Mouse (Mus musculus): ENCODE measurements around the gene Ophn1. TPM values are rescaled to one million over a fixed set of nuclear protein-coding genes. Genes with fewer than 3 reads are reported as not detected.
A peak's percentile ranks its signal among the peaks of the same experiment; 100 is the strongest.

Gene Ophn1
- polyA plus RNA-seq, 1 experiment: 2.7 TPM

DNA sequence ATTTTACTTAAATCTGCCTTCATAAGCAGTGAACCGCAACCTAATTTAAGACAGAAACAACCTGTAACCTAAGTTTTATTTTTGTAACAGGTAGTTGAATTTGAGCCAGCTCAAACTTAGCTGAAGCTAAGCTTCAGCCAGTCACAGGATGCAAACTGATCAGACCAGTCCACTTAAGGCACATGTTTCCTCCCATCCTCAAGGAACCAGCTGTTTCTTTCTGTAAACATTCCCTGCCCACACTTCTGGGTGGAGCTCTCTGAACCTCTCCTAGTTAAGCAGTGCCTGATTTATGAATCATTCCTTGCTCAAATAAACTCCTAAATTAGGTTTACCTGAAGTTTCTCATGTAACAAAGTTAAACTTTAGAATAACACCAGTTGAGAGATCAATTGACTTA, 54.8 kb downstream of the Ophn1 start:
- Histone ChIP-seq H3K36me3 (ENCODE audit: control insufficient read depth, insufficient read depth, low read length) (no peaks in the 10 kb centered on the region), H3K27me3 (replicated peaks; ENCODE audit: control insufficient read depth, insufficient read depth, low read length) (no peaks in the 10 kb centered on the region), H3K4me1 (ENCODE audit: control insufficient read depth, insufficient read depth, low read length) (no peaks in the 10 kb centered on the region), H3K27ac (ENCODE audit: insufficient read depth, low read depth, low read length) (no peak overlapping the region), H3K4me3 (ENCODE audit: insufficient read depth, low read depth, low read length) (no peak overlapping the region)
- WGBS: 79% methylated on average over 1 of the region's 1 CpGs
- DNase-seq: no peak
- TF ChIP-seq POLR2A (IDR thresholded peaks at IDR 0.05; ENCODE audit: low read depth, low read length) (no peak), CTCF (conservative IDR thresholded peaks at IDR 0.05; ENCODE audit: insufficient read depth, insufficient read length, low read depth, low read length) (no peak)

DNA sequence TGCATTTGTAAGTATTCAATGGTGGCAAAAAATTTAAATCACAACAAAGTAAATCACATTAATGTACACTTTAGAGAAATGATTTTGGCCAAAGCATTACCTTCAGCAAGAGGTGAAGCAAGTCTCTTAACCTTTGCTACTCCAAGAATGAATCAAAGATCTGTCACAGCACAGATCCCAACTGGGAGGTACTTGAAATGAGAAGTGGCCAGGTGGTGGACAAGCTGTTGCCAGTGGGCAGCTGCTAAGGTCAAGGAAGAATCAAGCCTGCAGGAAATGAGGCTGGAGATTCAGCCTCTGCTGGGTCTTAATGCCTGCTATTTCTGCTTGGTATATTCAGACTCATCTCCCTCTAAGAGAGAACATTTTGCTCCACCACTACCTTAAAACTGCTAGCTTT, 87.0 kb downstream of the Ophn1 start:
- H3K27me3 ChIP-seq (replicated peaks; ENCODE audit: control insufficient read depth, insufficient read depth, low read length): no peaks in the 10 kb centered on the region
- no peak for DNase-seq
- TF ChIP-seq POLR2A (IDR thresholded peaks at IDR 0.05; ENCODE audit: low read depth, low read length): no peak
- TF ChIP-seq CTCF (conservative IDR thresholded peaks at IDR 0.05; ENCODE audit: insufficient read depth, insufficient read length, low read depth, low read length): no peak
- H3K4me3 ChIP-seq (ENCODE audit: insufficient read depth, low read depth, low read length): no peak overlapping the region
- H3K27ac ChIP-seq (ENCODE audit: insufficient read depth, low read depth, low read length): no peak overlapping the region
- H3K4me1 ChIP-seq (ENCODE audit: control insufficient read depth, insufficient read depth, low read length): no peaks in the 10 kb centered on the region
- no peaks in the 10 kb centered on the region for H3K36me3 ChIP-seq (ENCODE audit: control insufficient read depth, insufficient read depth, low read length)

DNA sequence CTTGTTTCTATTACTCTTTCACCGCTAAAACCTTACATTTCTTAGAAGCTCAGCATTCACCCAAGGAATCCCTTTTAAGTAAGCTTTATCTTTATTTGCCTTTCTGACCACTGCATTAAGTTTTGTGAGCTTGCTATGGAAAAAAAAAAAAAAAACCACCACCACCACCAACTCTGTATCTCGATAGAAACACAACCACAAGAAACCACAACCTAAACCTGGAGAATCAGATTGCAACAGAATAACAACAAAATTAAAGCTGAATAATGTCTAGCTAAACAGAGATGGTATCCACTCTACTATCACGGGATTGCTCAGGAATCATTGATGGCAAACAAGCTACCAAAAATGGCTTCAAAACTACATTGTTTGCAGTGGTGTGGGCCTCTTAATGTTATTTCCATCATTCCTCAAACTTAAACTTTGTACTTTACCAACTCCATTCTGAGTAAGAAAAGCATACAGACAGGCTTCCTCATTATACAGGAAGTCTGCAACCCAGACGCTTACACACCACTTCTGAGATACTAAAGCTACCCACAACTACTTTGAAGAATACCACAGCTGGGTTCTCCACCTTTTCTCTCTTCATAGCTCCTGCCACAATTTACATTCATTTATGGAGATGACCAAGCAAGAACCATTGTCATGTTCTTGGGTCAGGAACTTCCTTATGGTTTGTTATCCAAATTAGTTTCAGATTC, 116.4 kb downstream of the Ophn1 start:
- TF ChIP-seq POLR2A (IDR thresholded peaks at IDR 0.05; ENCODE audit: low read depth, low read length) (no peak), CTCF (conservative IDR thresholded peaks at IDR 0.05; ENCODE audit: insufficient read depth, insufficient read length, low read depth, low read length) (no peak)
- no peak overlapping the region for H3K4me3 ChIP-seq (ENCODE audit: insufficient read depth, low read depth, low read length)
- no peaks in the 10 kb centered on the region for H3K36me3 ChIP-seq (ENCODE audit: control insufficient read depth, insufficient read depth, low read length)
- 83% methylated on average over 4 of the region's 4 CpGs for WGBS
- no peak for DNase-seq
- no peak overlapping the region for H3K27ac ChIP-seq (ENCODE audit: insufficient read depth, low read depth, low read length)
- no peaks in the 10 kb centered on the region for H3K27me3 ChIP-seq (replicated peaks; ENCODE audit: control insufficient read depth, insufficient read depth, low read length)
- H3K4me1 ChIP-seq (ENCODE audit: control insufficient read depth, insufficient read depth, low read length): no peaks in the 10 kb centered on the region

DNA sequence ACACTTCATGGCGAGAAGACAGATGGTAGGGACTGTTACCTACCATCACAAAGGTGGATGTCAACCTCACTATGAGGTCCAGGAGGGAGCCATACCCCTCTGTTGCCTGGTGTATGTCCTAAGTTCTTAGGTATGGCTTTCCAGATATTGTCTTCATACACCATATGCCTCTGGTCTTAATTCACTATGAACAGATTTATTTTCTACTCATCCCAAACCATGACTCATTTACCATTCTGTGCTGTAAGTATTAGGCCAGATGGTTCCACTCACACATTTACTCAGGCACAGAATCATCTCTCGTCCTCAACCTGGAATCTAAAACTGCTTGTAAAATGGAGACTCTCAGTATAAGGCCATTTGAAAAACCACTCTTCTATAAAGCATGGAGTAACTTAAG, 135.7 kb downstream of the Ophn1 start:
- no peak for DNase-seq
- Histone ChIP-seq H3K27ac (ENCODE audit: insufficient read depth, low read depth, low read length) (no peak overlapping the region), H3K27me3 (replicated peaks; ENCODE audit: control insufficient read depth, insufficient read depth, low read length) (no peaks in the 10 kb centered on the region), H3K36me3 (ENCODE audit: control insufficient read depth, insufficient read depth, low read length) (no peaks in the 10 kb centered on the region), H3K4me1 (ENCODE audit: control insufficient read depth, insufficient read depth, low read length) (no peaks in the 10 kb centered on the region), H3K4me3 (ENCODE audit: insufficient read depth, low read depth, low read length) (no peak overlapping the region)
- 83% methylated on average over 2 of the region's 2 CpGs for WGBS
- TF ChIP-seq POLR2A (IDR thresholded peaks at IDR 0.05; ENCODE audit: low read depth, low read length): no peak
- TF ChIP-seq CTCF (conservative IDR thresholded peaks at IDR 0.05; ENCODE audit: insufficient read depth, insufficient read length, low read depth, low read length): no peak

DNA sequence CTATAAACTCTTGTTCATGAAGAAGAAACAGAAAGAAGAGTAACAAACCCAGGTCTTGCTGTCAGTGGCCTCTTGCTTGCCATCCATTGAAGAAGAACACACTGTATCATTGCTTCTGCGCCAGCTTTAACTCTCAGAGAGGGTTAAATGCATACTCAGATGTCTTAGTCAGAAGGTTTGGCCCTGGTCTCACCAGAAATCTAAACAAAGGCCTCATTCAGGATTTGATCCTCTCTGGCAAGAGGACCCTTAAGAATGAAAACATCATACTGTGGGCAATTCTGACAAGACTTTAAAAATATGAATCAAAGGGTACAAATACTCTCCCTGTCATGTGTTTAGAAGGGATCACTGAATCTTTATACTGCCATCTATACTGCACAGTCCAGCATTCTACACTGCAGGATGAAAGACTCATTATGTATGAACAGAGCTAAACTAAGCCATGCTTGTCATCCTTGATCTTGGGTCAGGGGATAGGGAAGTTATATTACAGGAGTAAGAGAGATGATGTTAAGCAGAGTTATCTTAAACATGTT, 139.5 kb downstream of the Ophn1 start:
- WGBS: 95% methylated on average over 1 of the region's 1 CpGs
- no peak overlapping the region for H3K4me3 ChIP-seq (ENCODE audit: insufficient read depth, low read depth, low read length)
- no peak for TF ChIP-seq CTCF (conservative IDR thresholded peaks at IDR 0.05; ENCODE audit: insufficient read depth, insufficient read length, low read depth, low read length)
- no peak for TF ChIP-seq POLR2A (IDR thresholded peaks at IDR 0.05; ENCODE audit: low read depth, low read length)
- no peaks in the 10 kb centered on the region for H3K36me3 ChIP-seq (ENCODE audit: control insufficient read depth, insufficient read depth, low read length)
- no peaks in the 10 kb centered on the region for H3K4me1 ChIP-seq (ENCODE audit: control insufficient read depth, insufficient read depth, low read length)
- no peak overlapping the region for H3K27ac ChIP-seq (ENCODE audit: insufficient read depth, low read depth, low read length)
- no peaks in the 10 kb centered on the region for H3K27me3 ChIP-seq (replicated peaks; ENCODE audit: control insufficient read depth, insufficient read depth, low read length)
- DNase-seq: no peak

DNA sequence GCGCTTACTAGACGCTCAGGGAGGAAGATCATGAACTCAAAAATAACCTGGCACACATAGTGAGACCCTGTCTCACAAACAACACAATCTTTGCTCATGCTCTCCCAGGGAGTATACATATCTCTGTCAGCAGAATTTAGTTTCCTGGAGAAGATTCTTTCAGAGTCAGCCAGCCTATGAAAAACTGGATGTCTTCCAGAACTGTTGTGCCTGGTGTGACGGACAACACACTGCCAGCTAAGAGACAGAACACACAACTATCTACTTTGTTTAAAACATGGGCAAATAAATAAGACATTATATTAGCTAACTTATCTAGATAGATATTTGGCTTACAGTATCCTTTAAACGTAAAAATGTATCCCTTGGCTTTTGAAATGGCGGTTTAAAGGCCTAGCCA, 154.1 kb downstream of the Ophn1 start:
- H3K4me3 ChIP-seq (ENCODE audit: insufficient read depth, low read depth, low read length): no peak overlapping the region
- H3K4me1 ChIP-seq (ENCODE audit: control insufficient read depth, insufficient read depth, low read length): no peaks in the 10 kb centered on the region
- H3K36me3 ChIP-seq (ENCODE audit: control insufficient read depth, insufficient read depth, low read length): no peaks in the 10 kb centered on the region
- no peaks in the 10 kb centered on the region for H3K27me3 ChIP-seq (replicated peaks; ENCODE audit: control insufficient read depth, insufficient read depth, low read length)
- 61% methylated on average over 5 of the region's 5 CpGs for WGBS
- no peak overlapping the region for H3K27ac ChIP-seq (ENCODE audit: insufficient read depth, low read depth, low read length)
- no peak for TF ChIP-seq POLR2A (IDR thresholded peaks at IDR 0.05; ENCODE audit: low read depth, low read length)
- no peak for TF ChIP-seq CTCF (conservative IDR thresholded peaks at IDR 0.05; ENCODE audit: insufficient read depth, insufficient read length, low read depth, low read length)
- DNase-seq: peak; percentile 2

DNA sequence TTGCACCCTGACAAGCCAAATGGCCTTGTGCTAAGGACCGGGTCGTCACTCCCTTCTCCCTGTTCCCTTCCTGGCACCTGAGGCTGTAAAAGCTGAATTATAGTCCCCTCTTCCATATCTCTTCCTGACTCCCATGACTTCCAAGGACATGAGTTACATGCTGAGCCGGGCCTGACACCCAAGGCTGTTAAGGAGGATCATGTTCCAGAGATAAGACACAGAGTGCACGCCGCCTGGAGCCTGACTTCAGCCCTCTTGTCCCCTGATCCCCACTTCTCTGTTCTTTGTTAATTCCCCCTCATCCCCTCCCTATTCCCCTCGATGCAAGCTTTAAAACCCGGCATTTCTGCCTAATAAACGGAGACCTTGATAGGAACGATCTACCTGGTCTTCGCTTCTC, 167.8 kb downstream of the Ophn1 start:
- no peaks in the 10 kb centered on the region for H3K36me3 ChIP-seq (ENCODE audit: control insufficient read depth, insufficient read depth, low read length)
- no peak for TF ChIP-seq POLR2A (IDR thresholded peaks at IDR 0.05; ENCODE audit: low read depth, low read length)
- no peak for TF ChIP-seq CTCF (conservative IDR thresholded peaks at IDR 0.05; ENCODE audit: insufficient read depth, insufficient read length, low read depth, low read length)
- no peaks in the 10 kb centered on the region for H3K4me1 ChIP-seq (ENCODE audit: control insufficient read depth, insufficient read depth, low read length)
- no peak overlapping the region for H3K27ac ChIP-seq (ENCODE audit: insufficient read depth, low read depth, low read length)
- 63% methylated on average over 10 of the region's 10 CpGs for WGBS
- no peak for DNase-seq
- H3K27me3 ChIP-seq (replicated peaks; ENCODE audit: control insufficient read depth, insufficient read depth, low read length): no peaks in the 10 kb centered on the region
- no peak overlapping the region for H3K4me3 ChIP-seq (ENCODE audit: insufficient read depth, low read depth, low read length)
